Mouse (Mus musculus): ENCODE measurements around the gene 6430628N08Rik. TPM values are rescaled to one million over a fixed set of nuclear protein-coding genes. Genes with fewer than 3 reads are reported as not detected.

The 6430628N08Rik gene
- 0.10 and 0.29 TPM in 2 replicates for polyA plus RNA-seq (2014; fragmentation: Nextera tagmentation; extraction: Ambion mirVana)

GRCm38 (mm10) chr4:115890553-115890952 is at the start of gene 6430628N08Rik:
Gene 6430628N08Rik (plus strand): TSS chr4:115890665.
- H3K36me3 ChIP-seq (ENCODE audit: control insufficient read depth, insufficient read depth, low read length), result no peaks in the 10 kb centered on the region
- peak within 1 kb of the TSS; percentile 56 for H3K4me2 ChIP-seq (ENCODE audit: low read depth, low read length)
- H3K9me3 ChIP-seq (ENCODE audit: control insufficient read depth, low read length), result no peaks in the 10 kb centered on the region
- H3K4me1 ChIP-seq (ENCODE audit: control insufficient read depth, insufficient read depth, low read length), result peaks cover 7% of the 10 kb centered on the region; the same call in 1 of the 2 replicates
- 1% methylated on average over 25 of the region's 31 CpGs for WGBS
- no peak for ATAC-seq (ENCODE audit: low read depth)
- peak within 1 kb of the TSS; percentile 25; the same call in 1 of the 2 replicates for H3K9ac ChIP-seq (ENCODE audit: low read depth, low read length)
- peak; percentile 12 for DNase-seq (ENCODE audit: low spot score)
- H3K27ac ChIP-seq (replicated peaks; ENCODE audit: low read depth, low read length), result no peak within 1 kb of the TSS
- H3K4me3 ChIP-seq (ENCODE audit: low read depth, low read length), result peak within 1 kb of the TSS; percentile 25
- H3K27me3 ChIP-seq (replicated peaks; ENCODE audit: control insufficient read depth, insufficient read depth, low read length), result peaks cover 43% of the 10 kb centered on the region

- Histone ChIP-seq H3K4me3 (ENCODE audit: low read depth, low read length) (no peak overlapping the region), H3K27me3 (replicated peaks; ENCODE audit: control insufficient read depth, insufficient read depth, low read length) (no peaks in the 10 kb centered on the region), H3K36me3 (ENCODE audit: control insufficient read depth, insufficient read depth, low read length) (no peaks in the 10 kb centered on the region), H3K4me1 (ENCODE audit: control insufficient read depth, insufficient read depth, low read length) (peaks cover 7% of the 10 kb centered on the region), H3K9me3 (ENCODE audit: control insufficient read depth, low read length) (no peaks in the 10 kb centered on the region), H3K27ac (replicated peaks; ENCODE audit: low read depth, low read length) (no peak overlapping the region), H3K9ac (ENCODE audit: low read depth, low read length) (no peak overlapping the region), H3K4me2 (ENCODE audit: low read depth, low read length) (no peak overlapping the region)
- no peak for DNase-seq (ENCODE audit: low spot score)
- no peak for ATAC-seq (ENCODE audit: low read depth)
- WGBS, result 87% methylated on average over 4 of the region's 4 CpGs
These were observed 49.6 kb upstream of the 6430628N08Rik start for GRCm38 (mm10) chr4:115840842-115841241.

- no peaks in the 10 kb centered on the region for H3K9me3 ChIP-seq (ENCODE audit: control insufficient read depth, low read length)
- H3K4me1 ChIP-seq (ENCODE audit: control insufficient read depth, insufficient read depth, low read length), result no peaks in the 10 kb centered on the region
- no peak overlapping the region for H3K9ac ChIP-seq (ENCODE audit: low read depth, low read length)
- WGBS, result 47% methylated on average over 2 of the region's 2 CpGs
- H3K4me3 ChIP-seq (ENCODE audit: low read depth, low read length), result no peak overlapping the region
- no peak overlapping the region for H3K4me2 ChIP-seq (ENCODE audit: low read depth, low read length)
- DNase-seq (ENCODE audit: low spot score) (peak; percentile 33), ATAC-seq (ENCODE audit: low read depth) (no peak)
- H3K36me3 ChIP-seq (ENCODE audit: control insufficient read depth, insufficient read depth, low read length), result peaks cover 33% of the 10 kb centered on the region
- H3K27me3 ChIP-seq (replicated peaks; ENCODE audit: control insufficient read depth, insufficient read depth, low read length), result no peaks in the 10 kb centered on the region
- no peak overlapping the region for H3K27ac ChIP-seq (replicated peaks; ENCODE audit: low read depth, low read length)
These were observed 43.8 kb upstream of the 6430628N08Rik start for GRCm38 (mm10) chr4:115846656-115847055.

- H3K4me2 ChIP-seq (ENCODE audit: low read depth, low read length), result no peak overlapping the region
- peak; percentile 51 for DNase-seq (ENCODE audit: low spot score)
- H3K9ac ChIP-seq (ENCODE audit: low read depth, low read length), result no peak overlapping the region
- H3K9me3 ChIP-seq (ENCODE audit: control insufficient read depth, low read length), result no peaks in the 10 kb centered on the region
- no peaks in the 10 kb centered on the region for H3K4me1 ChIP-seq (ENCODE audit: control insufficient read depth, insufficient read depth, low read length)
- H3K36me3 ChIP-seq (ENCODE audit: control insufficient read depth, insufficient read depth, low read length), result peaks cover 37% of the 10 kb centered on the region
- peak; percentile 41; the same call in 1 of the 2 replicates for ATAC-seq (ENCODE audit: low read depth)
- no peak overlapping the region for H3K4me3 ChIP-seq (ENCODE audit: low read depth, low read length)
- WGBS, result 43% methylated on average over 5 of the region's 5 CpGs
- H3K27me3 ChIP-seq (replicated peaks; ENCODE audit: control insufficient read depth, insufficient read depth, low read length), result no peaks in the 10 kb centered on the region
- H3K27ac ChIP-seq (replicated peaks; ENCODE audit: low read depth, low read length), result no peak overlapping the region
These were observed 43.1 kb upstream of the 6430628N08Rik start for GRCm38 (mm10) chr4:115847377-115847776.

- Histone ChIP-seq H3K9me3 (ENCODE audit: control insufficient read depth, low read length) (no peaks in the 10 kb centered on the region), H3K9ac (ENCODE audit: low read depth, low read length) (no peak overlapping the region), H3K27me3 (replicated peaks; ENCODE audit: control insufficient read depth, insufficient read depth, low read length) (no peaks in the 10 kb centered on the region), H3K36me3 (ENCODE audit: control insufficient read depth, insufficient read depth, low read length) (peaks cover 37% of the 10 kb centered on the region), H3K4me3 (ENCODE audit: low read depth, low read length) (no peak overlapping the region), H3K4me2 (ENCODE audit: low read depth, low read length) (no peak overlapping the region), H3K27ac (replicated peaks; ENCODE audit: low read depth, low read length) (no peak overlapping the region), H3K4me1 (ENCODE audit: control insufficient read depth, insufficient read depth, low read length) (no peaks in the 10 kb centered on the region)
- 78% methylated on average over 1 of the region's 1 CpGs for WGBS
- DNase-seq (ENCODE audit: low spot score), result no peak
- ATAC-seq (ENCODE audit: low read depth), result no peak
These were observed 42.4 kb upstream of the 6430628N08Rik start for GRCm38 (mm10) chr4:115848083-115848482.

- Histone ChIP-seq H3K4me2 (ENCODE audit: low read depth, low read length) (no peak overlapping the region), H3K27me3 (replicated peaks; ENCODE audit: control insufficient read depth, insufficient read depth, low read length) (no peaks in the 10 kb centered on the region), H3K27ac (replicated peaks; ENCODE audit: low read depth, low read length) (no peak overlapping the region), H3K9me3 (ENCODE audit: control insufficient read depth, low read length) (no peaks in the 10 kb centered on the region), H3K36me3 (ENCODE audit: control insufficient read depth, insufficient read depth, low read length) (peaks cover 37% of the 10 kb centered on the region), H3K4me1 (ENCODE audit: control insufficient read depth, insufficient read depth, low read length) (no peaks in the 10 kb centered on the region), H3K9ac (ENCODE audit: low read depth, low read length) (no peak overlapping the region), H3K4me3 (ENCODE audit: low read depth, low read length) (no peak overlapping the region)
- WGBS, result 70% methylated on average over 8 of the region's 8 CpGs
- DNase-seq (ENCODE audit: low spot score) (no peak), ATAC-seq (ENCODE audit: low read depth) (no peak)
These were observed 41.3 kb upstream of the 6430628N08Rik start for GRCm38 (mm10) chr4:115848990-115849677.

GRCm38 (mm10) chr4:115850111-115850510 is 40.4 kb upstream of the 6430628N08Rik start:
- 63% methylated on average over 2 of the region's 2 CpGs for WGBS
- no peak for ATAC-seq (ENCODE audit: low read depth)
- H3K36me3 ChIP-seq (ENCODE audit: control insufficient read depth, insufficient read depth, low read length), result peaks cover 37% of the 10 kb centered on the region

GRCm38 (mm10) chr4:115850631-115851030 is 39.8 kb upstream of the 6430628N08Rik start:
- DNase-seq (ENCODE audit: low spot score), result no peak
- H3K36me3 ChIP-seq (ENCODE audit: control insufficient read depth, insufficient read depth, low read length), result peaks cover 37% of the 10 kb centered on the region
- no peak for ATAC-seq (ENCODE audit: low read depth)
- 45% methylated on average over 2 of the region's 2 CpGs for WGBS
- peaks cover 6% of the 10 kb centered on the region for H3K4me1 ChIP-seq (ENCODE audit: control insufficient read depth, insufficient read depth, low read length)
- H3K4me2 ChIP-seq (ENCODE audit: low read depth, low read length), result no peak overlapping the region
- no peaks in the 10 kb centered on the region for H3K9me3 ChIP-seq (ENCODE audit: control insufficient read depth, low read length)
- no peak overlapping the region; the same call in 1 of the 2 replicates for H3K27ac ChIP-seq (replicated peaks; ENCODE audit: low read depth, low read length)
- no peak overlapping the region for H3K9ac ChIP-seq (ENCODE audit: low read depth, low read length)
- no peaks in the 10 kb centered on the region for H3K27me3 ChIP-seq (replicated peaks; ENCODE audit: control insufficient read depth, insufficient read depth, low read length)
- H3K4me3 ChIP-seq (ENCODE audit: low read depth, low read length), result no peak overlapping the region

More at GRCm38 (mm10) chr4:115850111-115850510, 40.4 kb upstream of the 6430628N08Rik start:
- Histone ChIP-seq H3K9me3 (ENCODE audit: control insufficient read depth, low read length) (no peaks in the 10 kb centered on the region), H3K27me3 (replicated peaks; ENCODE audit: control insufficient read depth, insufficient read depth, low read length) (no peaks in the 10 kb centered on the region), H3K4me2 (ENCODE audit: low read depth, low read length) (no peak overlapping the region), H3K4me3 (ENCODE audit: low read depth, low read length) (no peak overlapping the region), H3K4me1 (ENCODE audit: control insufficient read depth, insufficient read depth, low read length) (peaks cover under 1% of the 10 kb centered on the region; the same call in 1 of the 2 replicates), H3K27ac (replicated peaks; ENCODE audit: low read depth, low read length) (no peak overlapping the region; the same call in 1 of the 2 replicates), H3K9ac (ENCODE audit: low read depth, low read length) (no peak overlapping the region)
- no peak for DNase-seq (ENCODE audit: low spot score)

- Histone ChIP-seq H3K9me3 (ENCODE audit: control insufficient read depth, low read length) (no peaks in the 10 kb centered on the region), H3K27ac (replicated peaks; ENCODE audit: low read depth, low read length) (no peak overlapping the region), H3K4me3 (ENCODE audit: low read depth, low read length) (no peak overlapping the region), H3K4me1 (ENCODE audit: control insufficient read depth, insufficient read depth, low read length) (peaks cover 7% of the 10 kb centered on the region), H3K4me2 (ENCODE audit: low read depth, low read length) (no peak overlapping the region), H3K9ac (ENCODE audit: low read depth, low read length) (no peak overlapping the region), H3K27me3 (replicated peaks; ENCODE audit: control insufficient read depth, insufficient read depth, low read length) (no peaks in the 10 kb centered on the region), H3K36me3 (ENCODE audit: control insufficient read depth, insufficient read depth, low read length) (peaks cover 38% of the 10 kb centered on the region)
- WGBS, result 86% methylated on average over 6 of the region's 6 CpGs
- DNase-seq (ENCODE audit: low spot score) (no peak), ATAC-seq (ENCODE audit: low read depth) (no peak)
These were observed 38.9 kb upstream of the 6430628N08Rik start for GRCm38 (mm10) chr4:115851569-115851968.
